Mouse (Mus musculus): ENCODE measurements around the gene BC055324.

Gene BC055324

DNA sequence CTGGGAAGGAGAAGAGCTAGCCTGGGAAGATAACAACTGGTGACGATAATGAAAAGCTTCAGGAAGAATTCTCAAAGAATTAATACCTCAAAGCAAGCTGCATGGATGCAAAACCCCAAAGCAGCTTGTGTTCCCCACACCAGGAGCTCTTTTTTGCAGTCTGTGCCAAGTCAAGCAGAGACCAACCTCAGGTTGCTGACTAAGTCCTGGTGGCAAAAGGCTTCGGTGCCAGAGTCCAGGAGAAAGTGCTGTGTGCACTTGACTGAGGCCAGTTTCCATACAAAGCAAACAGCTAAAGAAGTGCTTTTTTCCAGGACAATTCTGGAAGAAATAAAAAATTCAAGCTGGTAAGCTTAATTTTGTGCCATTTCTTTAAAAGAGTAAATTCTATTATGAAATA, 41.2 kb downstream of the BC055324 start:
- no peak for DNase-seq (ENCODE audit: low spot score)

GRCm38 (mm10) chr1:163942056-163942455, 52.5 kb downstream of the BC055324 start:
- no peak for DNase-seq (ENCODE audit: low spot score)

DNA sequence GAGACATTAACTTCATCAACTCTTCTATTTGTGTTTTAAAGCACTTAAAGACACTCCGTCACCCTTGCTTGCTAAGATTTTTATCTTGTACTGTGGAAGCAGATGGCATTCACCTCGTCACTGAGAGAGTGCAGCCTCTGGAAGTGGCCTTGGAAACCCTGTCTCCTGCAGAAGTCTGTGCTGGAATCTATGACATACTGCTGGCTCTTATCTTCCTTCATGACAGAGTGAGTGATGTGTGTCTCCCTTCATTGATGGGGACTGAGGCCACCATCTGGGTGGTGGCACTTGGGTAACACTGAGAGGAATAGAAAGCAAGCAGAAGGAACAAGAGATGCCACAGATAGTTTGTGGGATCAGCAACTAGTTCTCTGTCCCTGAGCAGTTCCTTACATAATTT, 60.0 kb downstream of the BC055324 start:
- no peak for DNase-seq (ENCODE audit: low spot score)

DNA sequence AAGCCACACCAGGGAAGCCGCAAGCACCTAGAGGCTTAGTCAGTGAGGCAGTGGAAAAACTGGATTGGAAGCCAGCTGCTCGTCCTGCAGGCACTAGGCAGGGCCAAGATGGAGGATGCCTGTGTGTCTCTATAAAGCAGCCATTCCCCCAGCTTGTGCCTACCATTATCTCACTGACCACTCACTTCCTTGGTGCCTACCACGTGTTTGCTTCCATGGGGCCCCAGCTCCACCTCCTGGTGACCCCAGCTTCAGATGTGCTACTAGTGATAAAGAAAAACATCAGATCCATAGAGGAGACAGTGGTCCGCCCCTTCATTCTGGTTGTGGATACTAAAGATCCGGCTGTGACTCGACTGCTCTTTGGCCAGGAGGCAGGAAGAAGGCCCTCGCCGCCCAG, 62.8 kb downstream of the BC055324 start:
- DNase-seq (ENCODE audit: low spot score), result no peak

GRCm38 (mm10) chr1:163930458-163930794, 64.2 kb downstream of the BC055324 start:
- no peak for DNase-seq (ENCODE audit: low spot score)

DNA sequence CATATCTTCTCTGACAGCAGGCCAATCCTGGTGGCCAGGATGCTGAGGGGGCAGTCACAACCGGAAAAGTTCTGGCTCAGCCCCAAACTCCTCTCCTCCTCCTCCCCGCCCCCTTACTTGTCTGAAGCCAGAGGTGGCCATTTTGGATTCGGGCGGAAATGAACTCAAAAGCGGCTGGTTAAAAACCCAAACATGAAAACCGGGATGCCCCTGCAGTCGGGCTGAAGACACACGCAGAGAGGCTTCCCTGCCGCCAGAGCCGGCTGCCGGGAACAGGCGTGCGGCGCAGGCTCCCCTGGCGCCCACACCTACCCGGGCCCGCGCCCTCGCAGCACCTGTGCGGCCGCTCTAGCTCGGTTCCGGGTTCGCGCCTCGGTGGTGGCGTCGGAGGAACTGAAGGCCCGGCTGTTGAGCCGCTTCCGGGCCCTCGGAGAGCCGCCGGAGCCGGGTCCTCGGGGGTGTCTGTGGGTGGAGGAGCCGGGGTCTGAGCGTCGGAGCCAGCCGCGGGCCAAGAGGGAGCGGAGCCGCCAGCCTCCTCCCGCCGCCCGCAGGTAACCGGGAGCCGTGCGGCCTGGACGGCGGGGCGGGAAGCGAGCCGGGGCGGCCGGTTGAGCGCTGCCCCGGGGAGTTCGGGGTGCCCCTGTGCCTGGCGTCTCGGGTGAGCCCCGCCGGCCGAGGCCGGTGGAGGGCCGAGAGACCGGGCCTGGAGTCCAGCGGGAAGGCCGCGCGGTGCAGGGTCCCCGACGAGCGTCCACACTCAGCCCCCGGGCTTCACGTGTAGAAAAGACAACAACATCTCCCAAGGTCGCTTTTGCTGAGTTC, 64.7 kb downstream of the BC055324 start:
- peak; percentile 83 for DNase-seq (ENCODE audit: low spot score)

- DNase-seq (ENCODE audit: low spot score), result no peak
These were observed 65.8 kb downstream of the BC055324 start, which contains the start of gene Scyl3 for GRCm38 (mm10) chr1:163928846-163929245. Scyl3 (plus strand) TSS chr1:163929100.

GRCm38 (mm10) chr1:163924093-163924492, 70.5 kb downstream of the BC055324 start:
- DNase-seq (ENCODE audit: low spot score), result no peak

GRCm38 (mm10) chr1:163917349-163918160, 77.0 kb downstream of the BC055324 start:
- DNase-seq (ENCODE audit: low spot score), result no peak

GRCm38 (mm10) chr1:163911981-163912380, 82.6 kb downstream of the BC055324 start:
- no peak for DNase-seq (ENCODE audit: low spot score)

GRCm38 (mm10) chr1:163910785-163911184, 83.8 kb downstream of the BC055324 start:
- DNase-seq (ENCODE audit: low spot score), result no peak

DNA sequence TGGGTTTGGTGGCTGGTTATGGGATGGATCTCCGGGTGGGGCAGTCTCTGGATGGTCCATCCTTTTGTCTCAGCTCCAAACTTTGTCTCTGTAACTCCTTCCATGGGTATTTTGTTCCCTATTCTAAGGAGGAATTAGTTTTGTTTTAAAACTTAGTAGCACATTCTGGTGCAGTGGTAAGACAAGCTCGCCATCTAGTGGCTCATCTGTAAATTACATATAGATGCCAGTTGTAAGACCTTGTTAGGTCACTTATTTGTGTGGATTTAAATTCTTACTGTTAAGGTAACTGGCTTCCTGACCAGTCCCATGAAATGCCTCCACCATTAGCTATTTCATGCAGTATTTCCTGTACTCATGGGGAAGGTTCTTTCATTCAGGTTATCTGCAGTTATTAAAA, 84.3 kb downstream of the BC055324 start:
- DNase-seq (ENCODE audit: low spot score), result peak; percentile 32

DNA sequence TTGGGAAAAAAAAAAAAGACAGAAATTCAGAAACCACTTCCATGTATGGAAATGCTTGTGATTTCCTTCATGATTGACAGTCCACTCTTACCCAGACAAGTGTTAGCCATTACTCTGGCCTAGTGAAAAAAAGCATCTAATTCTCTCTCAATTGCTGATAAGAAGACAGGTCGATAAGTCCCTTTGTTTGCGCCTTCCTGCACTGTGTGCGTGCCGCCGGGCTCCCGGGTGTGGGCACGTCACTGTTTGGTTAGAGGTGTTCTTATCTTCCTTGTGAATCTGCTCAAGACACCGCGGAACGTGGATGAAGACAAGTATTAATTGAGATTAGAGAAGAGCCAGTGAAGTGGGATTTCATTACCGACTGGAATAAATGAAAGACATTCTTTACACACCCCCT, 86.2 kb downstream of the BC055324 start:
- DNase-seq (ENCODE audit: low spot score), result no peak

- DNase-seq (ENCODE audit: low spot score), result no peak
These were observed 87.4 kb downstream of the BC055324 start for GRCm38 (mm10) chr1:163907007-163907811.

- DNase-seq (ENCODE audit: low spot score), result no peak
These were observed 91.2 kb downstream of the BC055324 start for GRCm38 (mm10) chr1:163903411-163903810.

DNA sequence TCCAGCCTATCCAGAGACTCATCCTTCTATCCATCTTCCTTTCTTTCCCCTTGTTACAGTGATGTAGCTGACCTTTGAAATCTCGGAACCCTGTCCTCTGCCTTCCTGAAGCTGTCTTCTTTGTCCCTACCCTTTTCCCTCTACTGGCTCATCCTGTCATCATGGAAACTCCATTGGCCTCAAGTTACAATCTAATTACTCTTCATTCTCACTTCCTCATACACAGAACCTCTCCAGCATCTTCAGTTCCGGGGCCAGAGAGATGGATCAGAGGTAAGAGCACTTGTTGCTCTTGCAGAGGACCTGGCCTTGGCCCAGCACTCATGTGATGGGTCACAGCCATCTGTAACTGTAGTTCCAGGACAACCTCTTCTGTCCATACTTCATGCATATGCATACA, 94.4 kb downstream of the BC055324 start:
- DNase-seq (ENCODE audit: low spot score), result no peak

DNA sequence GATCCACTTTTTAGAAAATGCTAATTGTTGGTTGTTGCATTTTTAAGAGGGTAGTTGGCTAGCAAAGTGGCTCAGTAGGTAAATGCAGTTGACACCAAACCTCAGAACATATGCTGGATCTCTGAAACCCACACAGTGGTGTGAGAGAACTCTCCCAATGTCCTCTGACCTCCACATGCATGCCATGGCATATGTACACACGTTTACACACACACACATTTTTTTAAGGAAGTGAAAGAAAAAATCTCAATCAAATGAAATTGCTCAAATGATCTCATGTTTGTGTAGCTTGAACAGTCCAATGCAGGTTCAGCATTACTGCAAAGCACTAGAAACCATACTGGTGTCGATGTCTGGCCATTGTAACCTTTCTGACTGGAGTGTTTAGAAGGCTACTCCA, 95.0 kb downstream of the BC055324 start:
- DNase-seq (ENCODE audit: low spot score), result no peak

- DNase-seq (ENCODE audit: low spot score), result no peak
These were observed 96.3 kb downstream of the BC055324 start for GRCm38 (mm10) chr1:163898291-163898764.

Measured in left cerebral cortex, adult 11 months (tissue).